Mouse (Mus musculus): ENCODE measurements around the gene Nlrp9a. TPM values are rescaled to one million over a fixed set of nuclear protein-coding genes. Genes with fewer than 3 reads are reported as not detected.
"Not testable (repeated sequence)": the region's sequence is repeated elsewhere in the genome, so short reads cannot be mapped to it uniquely, and the experiment has no call there.

Gene Nlrp9a
- polyA plus RNA-seq (2012; rRNA removed), result not detected in 2 replicates

DNA sequence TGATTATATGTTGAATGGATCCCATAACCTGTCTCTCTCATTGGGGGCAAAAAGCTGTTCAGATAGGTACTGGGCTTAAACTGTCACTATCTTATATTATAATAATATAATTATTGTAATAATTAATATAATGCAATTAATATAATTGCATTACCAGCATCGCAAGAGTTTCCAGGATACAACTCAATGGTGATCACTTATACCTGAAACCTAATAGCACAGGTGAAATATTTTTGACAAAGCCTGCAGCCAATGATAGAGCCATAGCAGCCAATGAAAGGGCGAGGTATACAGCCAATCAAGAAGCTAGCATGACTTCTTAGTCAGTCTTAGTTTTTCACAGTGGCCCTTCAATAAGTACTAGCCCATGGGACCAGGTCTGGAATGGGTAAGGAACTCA is at the start of gene Nlrp9a:
Gene Nlrp9a, plus strand, starts transcription at position 301 of the 400 bp plus-strand sequence.
- not testable (repeated sequence) for H3K4me3 ChIP-seq (ENCODE audit: extremely low read depth, insufficient read depth, insufficient read length); H3K4me1 ChIP-seq (ENCODE audit: control insufficient read depth, insufficient read depth, insufficient read length); H3K27me3 ChIP-seq (ENCODE audit: control insufficient read depth, insufficient read depth, low read length); H3K27ac ChIP-seq (ENCODE audit: insufficient read depth, low read length); DNase-seq (ENCODE audit: low read depth in 1 of 2, low spot score in 2 of 2); H3K36me3 ChIP-seq (ENCODE audit: control insufficient read depth, insufficient read depth, low read length)
- 67% methylated on average over 2 of the region's 2 CpGs for WGBS

DNA sequence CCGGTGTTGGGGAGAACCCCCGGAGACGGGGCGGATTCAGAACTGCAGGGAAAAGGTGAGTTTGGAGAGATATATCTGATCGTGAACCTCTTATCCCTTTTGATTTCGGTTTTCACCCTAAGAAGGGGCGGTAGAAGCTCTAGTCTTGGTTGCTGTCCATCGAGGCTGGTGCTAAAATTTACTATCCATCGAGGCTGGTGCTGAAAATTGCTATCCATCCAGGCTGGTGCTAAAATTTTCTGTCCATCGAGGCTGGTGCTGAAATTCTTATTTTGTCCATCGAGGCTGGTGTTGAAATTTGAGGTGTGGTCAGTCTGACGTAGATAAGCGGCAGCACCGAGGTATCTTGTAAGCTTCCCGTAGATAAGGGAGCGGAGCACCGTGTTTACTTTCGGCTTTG is 45.3 kb upstream of the Nlrp9a start:
- not testable (repeated sequence) for H3K27ac ChIP-seq (ENCODE audit: insufficient read depth, low read length); H3K4me1 ChIP-seq (ENCODE audit: control insufficient read depth, insufficient read depth, insufficient read length); H3K36me3 ChIP-seq (ENCODE audit: control insufficient read depth, insufficient read depth, low read length); H3K4me3 ChIP-seq (ENCODE audit: extremely low read depth, insufficient read depth, insufficient read length); H3K27me3 ChIP-seq (ENCODE audit: control insufficient read depth, insufficient read depth, low read length); DNase-seq (ENCODE audit: low read depth in 1 of 2, low spot score in 2 of 2)
- 78% methylated on average over 18 of the region's 18 CpGs for WGBS

GRCm38 (mm10) chr7:26589077-26589476 is 54.3 kb downstream of the Nlrp9a start:
- no peak overlapping the region for H3K4me3 ChIP-seq (ENCODE audit: extremely low read depth, insufficient read depth, insufficient read length)
- H3K36me3 ChIP-seq (ENCODE audit: control insufficient read depth, insufficient read depth, low read length), result no peaks in the 10 kb centered on the region
- H3K4me1 ChIP-seq (ENCODE audit: control insufficient read depth, insufficient read depth, insufficient read length), result no peaks in the 10 kb centered on the region
- no peak overlapping the region for H3K27ac ChIP-seq (ENCODE audit: insufficient read depth, low read length)
- no peak for DNase-seq (ENCODE audit: low read depth in 1 of 2, low spot score in 2 of 2)
- no peak for TF ChIP-seq POLR2A (IDR thresholded peaks at IDR 0.05; ENCODE audit: low read depth, low read length)
- TF ChIP-seq CTCF (IDR thresholded peaks at IDR 0.05; ENCODE audit: extremely low read depth, insufficient read depth, insufficient read length, insufficient replicate concordance), result no peak
- no peaks in the 10 kb centered on the region for H3K27me3 ChIP-seq (ENCODE audit: control insufficient read depth, insufficient read depth, low read length)

GRCm38 (mm10) chr7:26589774-26590173 is 55.0 kb downstream of the Nlrp9a start:
- Histone ChIP-seq H3K27ac (ENCODE audit: insufficient read depth, low read length) (no peak overlapping the region), H3K4me3 (ENCODE audit: extremely low read depth, insufficient read depth, insufficient read length) (no peak overlapping the region), H3K27me3 (ENCODE audit: control insufficient read depth, insufficient read depth, low read length) (no peaks in the 10 kb centered on the region), H3K4me1 (ENCODE audit: control insufficient read depth, insufficient read depth, insufficient read length) (no peaks in the 10 kb centered on the region), H3K36me3 (ENCODE audit: control insufficient read depth, insufficient read depth, low read length) (no peaks in the 10 kb centered on the region)
- WGBS, result 79% methylated on average over 1 of the region's 1 CpGs
- no peak for TF ChIP-seq CTCF (IDR thresholded peaks at IDR 0.05; ENCODE audit: extremely low read depth, insufficient read depth, insufficient read length, insufficient replicate concordance)
- TF ChIP-seq POLR2A (IDR thresholded peaks at IDR 0.05; ENCODE audit: low read depth, low read length), result no peak
- no peak for DNase-seq (ENCODE audit: low read depth in 1 of 2, low spot score in 2 of 2)

- DNase-seq (ENCODE audit: low read depth in 1 of 2, low spot score in 2 of 2), result not testable (repeated sequence)
- WGBS, result 77% methylated on average over 1 of the region's 1 CpGs
These were observed 83.5 kb downstream of the Nlrp9a start, which contains the start of gene Vmn1r185 for GRCm38 (mm10) chr7:26618364-26618763. Gene Vmn1r185, minus strand, starts transcription at chr7:26618464.

More at GRCm38 (mm10) chr7:26618364-26618763, 83.5 kb downstream of the Nlrp9a start, which contains the start of gene Vmn1r185:
- not testable (repeated sequence) for H3K27me3 ChIP-seq (ENCODE audit: control insufficient read depth, insufficient read depth, low read length); H3K36me3 ChIP-seq (ENCODE audit: control insufficient read depth, insufficient read depth, low read length); H3K4me3 ChIP-seq (ENCODE audit: extremely low read depth, insufficient read depth, insufficient read length); H3K27ac ChIP-seq (ENCODE audit: insufficient read depth, low read length); H3K4me1 ChIP-seq (ENCODE audit: control insufficient read depth, insufficient read depth, insufficient read length)

Other genes starting within 250 kb of the Nlrp9a start
- gene Cyp2a4, start 227.9 kb upstream of the Nlrp9a start, polyA plus RNA-seq (2012; rRNA removed), result not detected in 2 replicates
- not detected in 2 replicates for gene Nlrp9c, start 131.3 kb upstream of the Nlrp9a start, polyA plus RNA-seq (2012; rRNA removed)
- gene Nlrp4a, start 99.9 kb upstream of the Nlrp9a start, polyA plus RNA-seq (2012; rRNA removed), result not detected in 2 replicates
- gene Vmn1r185, start 83.4 kb downstream of the Nlrp9a start, polyA plus RNA-seq (2012; rRNA removed), result not detected in 2 replicates
- gene Cyp2b23, start 151.4 kb downstream of the Nlrp9a start, polyA plus RNA-seq (2012; rRNA removed), result not detected in 2 replicates
- not detected in 2 replicates for gene Cyp2b19, start 222.1 kb downstream of the Nlrp9a start, polyA plus RNA-seq (2012; rRNA removed)